Mouse (Mus musculus): ENCODE measurements around the gene Bfsp2.

Gene Bfsp2

DNA sequence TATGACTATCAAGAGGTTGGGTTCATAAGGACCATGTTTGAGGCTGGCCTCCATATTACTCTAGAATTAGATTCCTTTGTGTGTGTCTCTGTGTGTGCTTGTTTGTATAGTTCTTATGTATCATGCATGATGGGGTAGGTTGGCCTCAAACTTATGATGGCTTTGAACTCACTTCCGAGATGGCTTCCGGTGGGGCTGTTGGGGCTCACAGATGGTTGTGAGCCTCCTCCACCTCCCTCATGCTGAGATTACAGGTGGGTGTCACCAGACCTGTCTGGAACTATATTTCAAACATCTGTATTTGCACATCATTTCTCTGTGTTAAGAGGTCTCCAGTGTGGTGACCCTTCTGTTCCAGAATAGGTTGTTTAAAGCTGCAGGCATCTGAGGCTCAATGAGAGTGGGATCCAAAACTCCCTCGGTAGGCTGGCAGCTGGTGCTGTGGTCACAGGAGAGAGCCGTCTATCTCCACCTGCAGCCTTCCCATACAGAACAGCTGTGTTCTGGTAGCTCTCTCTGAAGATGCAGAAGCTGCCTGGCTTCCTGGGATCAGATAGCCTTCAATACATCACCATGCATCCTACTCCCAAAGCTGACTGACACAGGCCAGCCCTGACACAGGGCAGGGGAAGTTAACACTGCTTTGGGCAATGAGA lies 96.0 kb downstream of the Bfsp2 start:
- in situ Hi-C loops (cut with MboI; ENCODE audit: low sequenced_read_pairs): no loop called here

DNA sequence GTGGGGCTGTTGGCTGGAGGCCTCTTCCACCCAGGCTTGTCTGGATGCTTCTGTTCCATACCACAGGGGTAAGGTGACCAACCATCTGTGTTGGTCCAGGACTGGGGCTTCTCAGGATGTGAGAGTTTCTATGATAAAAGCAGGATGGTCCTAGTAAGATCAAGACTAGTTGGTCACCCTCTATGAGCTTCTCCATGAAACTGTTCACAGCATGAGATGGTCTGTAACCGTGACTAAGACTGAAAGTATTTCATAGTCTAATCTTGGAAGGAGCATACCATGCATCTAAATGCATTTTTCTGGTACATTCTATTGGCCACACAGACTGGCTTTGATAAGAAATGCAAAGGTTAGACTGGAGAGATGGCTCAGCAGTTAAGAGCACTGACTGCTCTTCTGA lies 96.6 kb downstream of the Bfsp2 start:
- in situ Hi-C loops (cut with MboI; ENCODE audit: low sequenced_read_pairs): no loop called here

DNA sequence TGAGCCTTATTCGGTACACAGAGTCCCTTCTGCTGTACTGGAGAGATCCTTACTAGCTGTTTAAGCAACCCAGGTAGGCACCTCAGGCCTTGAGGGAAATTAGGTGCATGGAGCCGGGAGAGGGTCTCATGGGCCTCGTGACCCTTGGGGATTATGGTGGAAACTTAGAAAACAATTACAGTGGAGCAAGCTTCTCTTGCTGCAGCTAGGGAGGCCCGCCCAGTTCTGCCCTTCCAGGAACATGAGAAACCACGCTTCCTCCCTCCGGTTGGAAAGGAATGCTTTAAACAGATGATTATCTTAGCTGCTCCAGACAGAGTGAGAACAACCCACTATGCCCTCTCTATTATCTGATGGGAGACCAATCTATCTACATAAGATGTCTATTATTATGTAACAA lies 97.2 kb downstream of the Bfsp2 start:
- in situ Hi-C loops (cut with MboI; ENCODE audit: low sequenced_read_pairs): no loop called here

DNA sequence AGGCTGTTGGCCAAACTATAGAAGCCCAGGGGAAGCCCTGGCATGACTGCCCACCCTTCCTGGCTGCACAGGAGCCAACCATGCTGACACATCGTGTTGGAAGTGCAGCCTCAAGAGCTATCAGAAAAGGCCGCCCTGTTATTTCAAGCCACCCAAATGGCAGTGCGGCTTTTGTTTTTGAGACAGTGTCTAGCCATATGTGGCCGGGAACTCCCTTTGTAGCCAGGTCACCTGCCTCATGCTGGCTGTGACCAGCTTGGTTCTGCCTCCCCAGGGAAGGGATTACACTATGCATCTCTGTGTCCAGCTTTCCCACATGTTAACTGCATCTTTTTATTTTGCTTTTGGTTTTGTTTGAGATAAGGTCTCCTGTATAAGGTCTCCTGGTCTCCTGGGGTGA lies 99.7 kb downstream of the Bfsp2 start:
- in situ Hi-C loops (cut with MboI; ENCODE audit: low sequenced_read_pairs): no loop called here

DNA sequence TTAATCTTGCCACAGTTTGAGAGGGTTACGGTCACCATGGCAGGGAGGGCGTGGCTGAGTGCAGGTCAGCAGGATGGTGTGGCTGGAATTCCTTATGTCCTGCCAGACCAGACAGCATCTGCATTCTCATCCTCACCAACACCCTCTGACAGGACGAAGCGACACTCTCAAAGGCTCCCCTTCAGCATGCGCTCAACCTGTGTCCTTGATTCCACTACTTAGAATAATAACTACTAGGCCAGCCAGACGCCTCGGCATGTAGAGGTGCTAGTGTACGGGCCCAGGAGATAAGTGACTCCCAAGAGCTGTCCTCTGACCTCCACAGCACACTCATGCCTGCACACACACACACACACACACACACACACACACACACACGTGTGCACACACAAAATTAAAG lies 101.0 kb downstream of the Bfsp2 start:
- in situ Hi-C loops (cut with MboI; ENCODE audit: low sequenced_read_pairs): no loop called here

DNA sequence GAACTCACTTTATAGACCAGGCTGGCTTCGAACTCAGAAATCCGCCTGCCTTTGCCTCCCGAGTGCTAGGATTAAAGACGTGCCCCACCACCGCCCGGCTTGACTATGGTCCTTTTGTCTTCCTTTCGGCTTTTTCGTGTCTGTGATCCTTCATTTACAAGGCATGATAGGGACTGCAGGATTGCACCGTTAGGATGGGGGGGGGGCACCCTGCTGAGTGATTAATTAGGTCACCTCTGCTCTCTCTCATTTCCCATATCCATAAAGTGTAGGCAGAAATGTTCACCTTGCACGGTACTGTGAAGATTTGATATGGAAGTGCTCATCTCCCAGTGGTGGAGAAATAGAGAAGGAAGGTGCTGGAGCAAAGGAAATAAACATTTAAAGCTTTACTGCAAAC lies 101.5 kb downstream of the Bfsp2 start:
- in situ Hi-C loops (cut with MboI; ENCODE audit: low sequenced_read_pairs): no loop called here

DNA sequence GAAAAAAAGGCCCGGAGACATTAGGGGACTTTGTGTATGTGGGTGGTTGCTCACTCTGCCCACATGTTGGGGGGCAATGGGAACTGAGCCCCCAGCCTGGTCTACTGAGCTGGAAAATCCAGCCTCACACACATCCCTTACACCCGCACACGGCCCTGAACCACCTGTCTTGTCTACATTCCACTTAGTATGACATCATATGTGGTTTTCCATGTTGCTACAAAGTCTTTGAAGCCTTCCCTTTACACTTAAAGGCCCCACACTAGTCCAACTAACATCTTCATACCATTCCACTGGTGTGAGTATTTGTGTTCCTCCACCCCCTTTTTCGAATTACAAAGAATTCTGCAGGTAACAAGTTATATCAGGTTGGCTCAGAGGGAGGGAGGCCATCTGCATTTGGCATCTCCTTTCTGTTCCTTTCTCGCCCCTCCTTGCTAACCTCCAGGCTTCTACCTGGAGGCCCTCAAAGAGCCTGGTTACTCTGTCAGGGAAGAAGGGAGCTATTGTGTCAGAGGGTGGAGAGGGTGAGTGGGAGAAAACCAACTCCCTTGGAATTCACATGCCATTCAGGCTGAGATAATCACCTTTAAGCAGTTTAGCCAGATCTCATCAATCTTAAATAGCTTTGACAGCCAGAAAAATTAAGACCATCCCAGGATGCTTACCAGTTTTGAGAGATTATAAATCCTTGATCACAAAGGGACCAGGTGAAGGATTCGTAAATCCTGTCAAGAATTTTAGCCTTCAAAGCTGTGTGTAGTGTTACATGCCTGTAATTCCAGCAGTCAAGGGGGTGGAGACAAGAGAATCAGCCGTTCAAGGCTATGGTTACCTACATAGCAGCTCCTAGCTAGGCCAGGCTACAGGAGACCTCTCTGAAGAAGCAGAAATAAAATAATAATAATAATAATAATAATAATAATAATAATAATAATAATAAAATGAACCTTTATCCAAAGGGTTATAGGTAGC lies 103.6 kb downstream of the Bfsp2 start:
- in situ Hi-C loops (cut with MboI; ENCODE audit: low sequenced_read_pairs): no loop called here

Data from CH12F3 (cell line).